Mouse (Mus musculus): Measurements from ENCODE around the gene Rhebl1.

Gene Rhebl1

DNA sequence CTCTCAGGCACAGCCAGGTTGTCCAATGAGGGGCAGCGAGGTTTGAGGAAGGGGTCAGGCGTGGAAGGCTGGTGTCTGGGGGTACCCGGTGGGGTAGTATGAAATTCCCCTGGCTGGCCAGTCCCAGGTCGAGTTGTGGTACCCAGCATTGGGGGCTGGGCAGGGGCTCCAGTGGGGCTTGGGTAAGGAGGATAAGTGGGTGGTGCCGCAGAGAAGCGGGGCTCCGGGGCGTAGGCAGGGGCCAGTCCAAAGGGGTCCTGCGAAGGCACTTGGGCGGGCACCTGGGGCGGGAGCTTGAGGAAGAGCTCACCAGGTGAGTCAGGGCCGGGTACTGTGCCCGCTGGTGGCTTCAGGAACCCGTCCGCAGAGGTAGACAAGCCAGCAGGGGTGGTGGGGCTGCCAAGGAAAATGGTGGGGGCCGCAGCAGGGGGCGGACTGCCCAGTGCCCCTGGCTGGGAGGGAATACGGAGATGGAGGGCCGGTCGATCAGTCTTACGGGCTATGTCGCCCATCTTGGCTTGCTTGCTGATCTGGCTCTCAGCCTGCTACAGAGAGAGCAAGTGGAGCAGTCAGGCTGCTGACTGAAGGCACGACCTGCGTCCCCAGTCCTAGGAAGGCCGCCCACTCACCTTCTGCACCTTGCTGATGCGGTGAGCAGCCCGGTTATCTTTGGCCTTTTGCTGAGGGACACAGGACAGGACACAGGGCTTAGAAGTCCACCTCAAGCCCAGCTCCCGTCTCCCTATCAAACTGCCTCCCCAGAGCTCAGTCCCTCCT is 41.0 kb downstream of the Rhebl1 start:
- no peaks in the 10 kb centered on the region for H3K27me3 ChIP-seq (ENCODE audit: control insufficient read depth, insufficient read depth, low read length, poor library complexity, severe bottlenecking)
- peaks cover 23% of the 10 kb centered on the region for H3K36me3 ChIP-seq (ENCODE audit: control insufficient read depth, insufficient read depth, low read length, poor library complexity, severe bottlenecking)
- no peak for DNase-seq (ENCODE audit: low read depth, low spot score)

GRCm38 (mm10) chr15:98852733-98853132 is 41.6 kb downstream of the Rhebl1 start:
- DNase-seq (ENCODE audit: low read depth, low spot score) = no peak
- Histone ChIP-seq H3K36me3 (ENCODE audit: control insufficient read depth, insufficient read depth, low read length, poor library complexity, severe bottlenecking) (peaks cover 23% of the 10 kb centered on the region), H3K27me3 (ENCODE audit: control insufficient read depth, insufficient read depth, low read length, poor library complexity, severe bottlenecking) (no peaks in the 10 kb centered on the region)

DNA sequence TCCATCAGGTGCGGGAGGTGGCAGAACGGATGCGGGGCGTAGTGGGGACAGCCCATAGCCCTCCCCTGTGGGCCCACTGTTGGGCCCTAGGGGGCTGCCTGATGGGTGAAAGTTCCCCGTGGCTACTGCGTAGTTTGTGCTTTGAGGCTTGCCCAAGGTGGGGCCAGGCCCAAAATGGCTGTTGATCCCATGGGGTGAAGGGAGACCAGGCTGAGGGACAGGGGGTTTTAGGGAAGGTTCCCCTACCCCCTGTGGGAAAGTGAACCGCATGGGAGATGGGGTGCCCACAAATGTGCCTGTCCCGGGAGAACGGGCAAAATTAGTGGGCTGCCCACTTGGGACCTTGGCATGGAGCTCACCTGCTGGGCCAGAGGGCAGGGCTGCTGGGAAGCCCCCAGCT is 42.3 kb downstream of the Rhebl1 start:
- peaks cover 23% of the 10 kb centered on the region for H3K36me3 ChIP-seq (ENCODE audit: control insufficient read depth, insufficient read depth, low read length, poor library complexity, severe bottlenecking)
- no peak for DNase-seq (ENCODE audit: low read depth, low spot score)
- no peaks in the 10 kb centered on the region for H3K27me3 ChIP-seq (ENCODE audit: control insufficient read depth, insufficient read depth, low read length, poor library complexity, severe bottlenecking)

DNA sequence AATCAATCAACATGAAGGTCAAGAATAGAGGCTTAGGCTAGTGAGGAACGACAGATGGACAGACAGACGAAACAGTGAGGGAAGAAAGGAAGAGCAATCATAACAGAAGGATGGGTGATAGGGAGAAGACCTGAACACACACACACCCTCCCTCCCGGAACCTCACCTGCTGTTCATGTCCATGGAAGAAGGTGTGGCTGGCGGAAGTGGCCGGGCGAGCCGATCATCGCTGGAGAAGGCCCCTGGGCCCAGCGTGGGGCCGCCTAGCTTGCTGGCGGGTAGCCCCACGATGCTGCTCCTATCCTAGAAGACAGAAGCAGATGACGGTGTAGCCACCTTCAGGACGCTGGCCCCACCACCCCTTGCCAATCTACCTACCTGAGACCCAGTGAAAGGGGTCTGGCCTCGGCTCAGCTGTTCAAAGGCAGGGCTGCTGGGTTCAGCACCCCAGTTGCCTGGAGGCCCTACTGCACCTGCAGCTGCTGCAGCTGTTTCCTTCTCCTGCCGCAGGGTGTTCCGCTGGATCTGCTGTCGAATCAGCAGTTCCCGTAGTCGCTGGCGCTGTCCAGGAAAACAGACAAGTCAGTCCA is 43.0 kb downstream of the Rhebl1 start:
- Histone ChIP-seq H3K27me3 (ENCODE audit: control insufficient read depth, insufficient read depth, low read length, poor library complexity, severe bottlenecking) (no peaks in the 10 kb centered on the region), H3K36me3 (ENCODE audit: control insufficient read depth, insufficient read depth, low read length, poor library complexity, severe bottlenecking) (peaks cover 25% of the 10 kb centered on the region)
- DNase-seq (ENCODE audit: low read depth, low spot score) = no peak

DNA sequence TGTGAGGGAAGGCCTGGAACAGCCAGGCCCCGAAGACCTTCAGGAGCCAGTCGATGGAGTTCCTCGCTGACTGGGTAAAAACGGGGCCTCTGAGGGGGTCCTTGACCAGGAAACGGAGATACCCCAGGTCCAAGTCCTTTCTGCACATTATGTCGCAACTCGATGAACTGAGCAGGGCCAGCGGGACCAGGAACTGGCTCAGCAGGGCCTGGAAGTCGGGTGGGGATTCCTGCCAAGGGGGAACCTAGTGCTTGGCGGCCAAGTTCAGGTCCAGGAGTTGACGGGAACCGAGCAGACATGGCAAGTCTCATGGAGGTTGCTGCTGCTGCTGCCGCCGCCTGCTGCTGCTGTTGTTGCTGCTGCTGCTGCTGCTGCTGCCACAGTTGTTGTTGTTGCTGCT is 43.7 kb downstream of the Rhebl1 start:
- no peak for DNase-seq (ENCODE audit: low read depth, low spot score)
- H3K36me3 ChIP-seq (ENCODE audit: control insufficient read depth, insufficient read depth, low read length, poor library complexity, severe bottlenecking) = peaks cover 24% of the 10 kb centered on the region
- no peaks in the 10 kb centered on the region for H3K27me3 ChIP-seq (ENCODE audit: control insufficient read depth, insufficient read depth, low read length, poor library complexity, severe bottlenecking)

- no peak for DNase-seq (ENCODE audit: low read depth, low spot score)
- peaks cover 20% of the 10 kb centered on the region for H3K36me3 ChIP-seq (ENCODE audit: control insufficient read depth, insufficient read depth, low read length, poor library complexity, severe bottlenecking)
- no peaks in the 10 kb centered on the region for H3K27me3 ChIP-seq (ENCODE audit: control insufficient read depth, insufficient read depth, low read length, poor library complexity, severe bottlenecking)
Measured at GRCm38 (mm10) chr15:98849956-98850600, 44.3 kb downstream of the Rhebl1 start.

DNA sequence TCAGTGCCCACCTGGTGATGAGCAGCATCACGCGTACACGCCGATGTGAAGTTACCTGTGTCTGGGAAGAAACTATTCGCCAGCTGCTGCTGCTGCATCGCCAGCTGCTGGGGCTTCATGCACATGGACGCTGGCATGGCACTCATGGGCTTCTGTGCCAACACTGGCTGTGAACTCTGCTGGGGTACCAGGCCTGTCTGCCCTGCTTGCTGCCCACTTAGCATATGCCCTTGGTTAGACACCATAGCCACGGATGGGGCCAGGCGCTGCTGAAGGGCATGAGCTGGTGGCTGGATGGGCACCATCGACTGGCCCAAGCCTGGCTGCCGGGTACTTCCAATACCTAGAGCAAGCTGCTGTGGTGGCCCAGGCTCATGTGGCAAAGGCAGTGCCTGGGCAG is 45.2 kb downstream of the Rhebl1 start:
- Histone ChIP-seq H3K36me3 (ENCODE audit: control insufficient read depth, insufficient read depth, low read length, poor library complexity, severe bottlenecking) (peaks cover 20% of the 10 kb centered on the region), H3K27me3 (ENCODE audit: control insufficient read depth, insufficient read depth, low read length, poor library complexity, severe bottlenecking) (no peaks in the 10 kb centered on the region)
- no peak for DNase-seq (ENCODE audit: low read depth, low spot score)

DNA sequence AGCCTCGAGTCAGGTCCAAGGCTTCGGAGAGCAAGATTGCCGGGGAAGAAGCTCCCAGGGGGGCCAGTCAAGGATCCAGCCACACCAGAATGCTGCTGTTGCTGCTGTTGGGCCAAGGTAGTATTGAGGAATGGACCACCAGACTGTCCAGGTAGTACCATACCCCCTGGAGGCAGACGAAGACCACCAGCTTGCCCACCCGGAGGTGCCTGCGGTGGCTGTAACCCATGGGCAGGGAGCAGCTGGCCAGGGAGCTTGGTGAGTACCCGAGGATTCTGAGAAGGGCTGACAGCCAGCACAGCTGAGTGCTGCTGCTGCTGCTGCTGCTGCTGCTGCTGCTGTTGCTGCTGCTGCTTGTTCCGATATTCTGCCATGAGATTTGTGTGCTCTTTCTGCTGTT is 48.2 kb downstream of the Rhebl1 start:
- DNase-seq (ENCODE audit: low read depth, low spot score) = no peak
- H3K36me3 ChIP-seq (ENCODE audit: control insufficient read depth, insufficient read depth, low read length, poor library complexity, severe bottlenecking) = peaks cover 16% of the 10 kb centered on the region

DNA sequence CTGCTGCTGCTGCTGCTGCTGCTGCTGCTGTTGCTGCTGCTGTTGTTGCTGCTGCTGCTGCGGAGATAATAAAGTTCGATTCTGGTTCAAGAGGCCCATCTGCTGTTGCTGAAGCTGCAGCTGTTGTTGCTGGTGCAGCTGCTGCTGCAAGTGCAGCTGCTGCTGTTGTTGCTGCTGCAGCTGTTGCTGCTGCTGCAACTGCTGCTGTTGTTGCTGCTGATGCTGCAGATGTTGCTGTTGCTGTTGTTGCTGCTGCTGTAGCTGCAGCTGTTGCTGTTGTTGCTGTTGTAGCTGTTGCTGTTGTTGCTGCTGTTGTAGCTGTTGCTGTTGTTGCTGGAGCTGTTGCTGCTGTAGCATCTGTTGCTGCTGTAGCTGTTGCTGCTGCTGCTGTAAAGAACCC is 49.2 kb downstream of the Rhebl1 start:
- peaks cover 13% of the 10 kb centered on the region for H3K36me3 ChIP-seq (ENCODE audit: control insufficient read depth, insufficient read depth, low read length, poor library complexity, severe bottlenecking)
- DNase-seq (ENCODE audit: low read depth, low spot score) = no peak
- H3K27me3 ChIP-seq (ENCODE audit: control insufficient read depth, insufficient read depth, low read length, poor library complexity, severe bottlenecking) = no peaks in the 10 kb centered on the region

More for the DNA sequence above, 48.2 kb downstream of the Rhebl1 start:
- no peaks in the 10 kb centered on the region for H3K27me3 ChIP-seq (ENCODE audit: control insufficient read depth, insufficient read depth, low read length, poor library complexity, severe bottlenecking)

DNA sequence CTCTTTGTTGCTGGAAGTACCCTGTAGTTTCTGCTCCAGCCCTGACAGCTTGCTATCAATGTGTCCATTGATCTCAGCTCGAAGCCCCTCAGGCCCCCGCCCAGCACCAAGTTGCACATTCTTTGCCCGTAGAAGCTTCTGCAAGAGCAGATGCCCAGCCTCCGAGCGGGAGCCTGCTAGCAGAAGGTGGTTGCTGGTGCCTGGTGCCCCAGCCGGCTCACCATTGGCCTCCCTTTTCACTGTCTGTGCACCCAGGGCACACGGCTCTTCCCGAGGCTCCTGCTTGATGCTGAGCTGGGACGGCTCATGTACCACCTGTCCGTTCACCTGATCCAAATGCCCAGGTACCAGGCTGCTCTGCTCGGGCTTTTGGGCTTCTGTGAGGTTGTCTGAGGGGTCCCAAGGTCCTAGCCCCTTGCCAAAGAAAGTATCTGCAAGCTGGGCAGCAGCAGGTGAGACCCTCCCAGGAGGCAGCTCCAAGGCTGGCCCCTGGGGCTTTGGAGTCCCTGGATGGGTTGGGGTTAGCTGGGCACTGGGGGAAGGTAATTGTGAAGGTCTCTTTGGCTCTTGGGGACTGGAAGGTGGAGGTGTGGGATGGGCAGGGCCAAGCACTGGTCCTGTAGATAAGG is 50.6 kb downstream of the Rhebl1 start:
- DNase-seq (ENCODE audit: low read depth, low spot score) = no peak
- no peaks in the 10 kb centered on the region for H3K27me3 ChIP-seq (ENCODE audit: control insufficient read depth, insufficient read depth, low read length, poor library complexity, severe bottlenecking)
- peaks cover 10% of the 10 kb centered on the region for H3K36me3 ChIP-seq (ENCODE audit: control insufficient read depth, insufficient read depth, low read length, poor library complexity, severe bottlenecking)

DNA sequence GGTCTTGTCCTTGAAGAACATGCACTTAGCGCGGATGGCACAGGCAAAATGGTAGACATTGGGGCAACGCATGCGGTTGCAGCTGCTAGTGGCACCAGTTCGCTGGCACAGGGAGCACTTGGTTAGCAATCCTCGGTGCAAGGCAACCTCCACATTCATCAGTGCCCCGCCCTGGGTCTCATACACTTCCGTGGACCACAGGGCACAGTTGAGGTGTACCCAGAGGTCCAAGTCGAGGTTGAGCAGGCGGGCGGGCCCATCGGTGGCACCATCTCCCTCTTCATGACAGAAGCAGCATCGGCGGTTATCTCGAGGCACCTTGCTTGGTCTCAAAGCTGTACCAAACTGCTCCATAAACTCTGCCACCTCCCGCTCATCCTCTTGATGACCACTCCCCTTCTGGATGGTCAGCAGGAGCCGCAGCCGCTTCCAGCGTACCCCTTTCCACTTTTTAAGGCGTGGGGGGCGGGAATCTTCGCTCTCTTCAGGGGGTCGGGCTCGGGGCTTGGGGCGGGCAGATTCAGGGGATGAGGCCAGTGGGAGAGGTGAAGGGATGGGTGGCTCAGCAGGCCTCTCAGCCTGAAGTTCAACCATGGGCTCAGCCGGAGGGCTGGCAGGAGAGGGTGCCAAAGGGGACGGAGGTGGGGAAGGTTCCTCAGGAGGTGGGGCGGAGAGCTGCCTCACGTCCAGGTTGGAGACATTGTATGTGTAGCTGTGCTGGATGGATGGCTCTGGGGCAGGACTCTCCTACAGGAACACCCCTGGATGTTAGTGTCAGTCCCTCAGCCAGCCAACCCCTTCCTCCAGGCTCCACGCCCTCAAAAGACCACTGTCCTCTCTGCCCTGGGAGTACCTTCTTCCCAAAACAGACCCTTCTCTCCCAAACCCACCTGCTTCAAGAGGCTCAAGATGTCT is 54.4 kb downstream of the Rhebl1 start:
- H3K36me3 ChIP-seq (ENCODE audit: control insufficient read depth, insufficient read depth, low read length, poor library complexity, severe bottlenecking) = peaks cover 12% of the 10 kb centered on the region
- no peaks in the 10 kb centered on the region for H3K27me3 ChIP-seq (ENCODE audit: control insufficient read depth, insufficient read depth, low read length, poor library complexity, severe bottlenecking)
- no peak for DNase-seq (ENCODE audit: low read depth, low spot score)

- no peak for DNase-seq (ENCODE audit: low read depth, low spot score)
- no peaks in the 10 kb centered on the region for H3K27me3 ChIP-seq (ENCODE audit: control insufficient read depth, insufficient read depth, low read length, poor library complexity, severe bottlenecking)
- H3K36me3 ChIP-seq (ENCODE audit: control insufficient read depth, insufficient read depth, low read length, poor library complexity, severe bottlenecking) = peaks cover 12% of the 10 kb centered on the region
Measured at GRCm38 (mm10) chr15:98839161-98839560, 55.2 kb downstream of the Rhebl1 start.

DNA sequence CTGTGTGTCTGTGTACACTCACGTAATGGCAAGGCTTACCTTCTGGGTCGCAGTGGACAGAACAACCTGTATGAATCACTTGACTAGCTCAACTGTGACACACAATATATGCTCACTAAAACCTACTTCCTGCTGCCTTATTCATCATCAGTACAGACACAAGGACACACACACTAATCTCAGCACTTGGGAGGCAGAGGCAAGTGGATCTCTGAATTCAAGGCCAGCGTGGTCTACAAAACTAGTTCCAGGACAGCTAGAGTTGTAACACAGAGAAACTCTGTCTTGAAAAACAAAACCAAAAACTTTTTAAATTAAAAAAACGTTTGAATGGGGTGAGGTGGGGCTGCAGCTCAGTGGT is 56.6 kb downstream of the Rhebl1 start:
- Histone ChIP-seq H3K27me3 (ENCODE audit: control insufficient read depth, insufficient read depth, low read length, poor library complexity, severe bottlenecking) (no peaks in the 10 kb centered on the region), H3K36me3 (ENCODE audit: control insufficient read depth, insufficient read depth, low read length, poor library complexity, severe bottlenecking) (peaks cover 10% of the 10 kb centered on the region)
- no peak for DNase-seq (ENCODE audit: low read depth, low spot score)

- no peaks in the 10 kb centered on the region for H3K27me3 ChIP-seq (ENCODE audit: control insufficient read depth, insufficient read depth, low read length, poor library complexity, severe bottlenecking)
- H3K36me3 ChIP-seq (ENCODE audit: control insufficient read depth, insufficient read depth, low read length, poor library complexity, severe bottlenecking) = peaks cover 10% of the 10 kb centered on the region
- DNase-seq (ENCODE audit: low read depth, low spot score) = no peak
Measured at GRCm38 (mm10) chr15:98837006-98837742, 57.2 kb downstream of the Rhebl1 start.

All from splenic B cell, adult 2 months (primary cell).